Mouse (Mus musculus) intestine, embryonic 15.5 days (tissue): ENCODE measurements around the gene Synpr. TPM values are rescaled to one million over a fixed set of nuclear protein-coding genes. Genes with fewer than 3 reads are reported as not detected.
"Not testable (repeated sequence)": the region's sequence is repeated elsewhere in the genome, so short reads cannot be mapped to it uniquely, and the experiment has no call there.

Experiments
- ATAC-seq: fragments of 200-750 bp; cut with Nextera tagmentation; 2 replicates; pipeline ENCODE4 v1.8.0; 2017; ENCODE audit warnings: moderate TSS enrichment, moderate library complexity
- H3K27ac ChIP-seq: fragments of 300-500 bp; sonication (generic); 2 replicates; pipeline ENCODE4 v1.5.1; 2015; ENCODE audit warnings: mild to moderate bottlenecking, inconsistent platforms
- H3K27me3 ChIP-seq: fragments of 300-500 bp; sonication (generic); replicated peaks from 2 replicates; pipeline ENCODE4 v1.6.1; 2015; ENCODE audit warnings: inconsistent platforms
- H3K36me3 ChIP-seq: fragments of 300-500 bp; sonication (generic); 2 replicates; pipeline ENCODE4 v1.6.1; 2015; ENCODE audit warnings: inconsistent platforms
- H3K4me1 ChIP-seq: fragments of 300-500 bp; sonication (generic); replicated peaks from 2 replicates; pipeline ENCODE4 v1.6.1; 2015; ENCODE audit warnings: inconsistent platforms
- H3K4me2 ChIP-seq: fragments of 300-500 bp; sonication (generic); replicated peaks from 2 replicates; pipeline ENCODE4 v1.6.1; 2015; ENCODE audit warnings: mild to moderate bottlenecking, inconsistent platforms
- H3K4me3 ChIP-seq: fragments of 300-500 bp; sonication (generic); replicated peaks from 2 replicates; pipeline ENCODE4 v1.5.1; 2015; ENCODE audit warnings: inconsistent platforms
- H3K9ac ChIP-seq: fragments of 300-500 bp; sonication (generic); 2 replicates; pipeline ENCODE4 v1.6.1; 2015; ENCODE audit warnings: inconsistent platforms
- H3K9me3 ChIP-seq: fragments of 300-500 bp; sonication (generic); 2 replicates; pipeline ENCODE4 v1.6.1; 2016; ENCODE audit warnings: inconsistent platforms
- WGBS: fragments of 180-500 bp; shearing (Covaris S2); methylation state at CpG from one replicate; pipeline ENCODE4 v1.1.7; 2015; 5-methylcytosine and 5-hydroxymethylcytosine counted together
- polyA plus RNA-seq: library from polyadenylated mRNA; unstranded; fragments of >200 nt; fragmentation: Nextera tagmentation; extraction: Ambion mirVana; gene quantifications from 2 replicates; pipeline ENCODE4 v1.2.1, GENCODE M21; 2015

Synpr gene
- 2.8 and 3.2 TPM in 2 replicates for polyA plus RNA-seq

DNA sequence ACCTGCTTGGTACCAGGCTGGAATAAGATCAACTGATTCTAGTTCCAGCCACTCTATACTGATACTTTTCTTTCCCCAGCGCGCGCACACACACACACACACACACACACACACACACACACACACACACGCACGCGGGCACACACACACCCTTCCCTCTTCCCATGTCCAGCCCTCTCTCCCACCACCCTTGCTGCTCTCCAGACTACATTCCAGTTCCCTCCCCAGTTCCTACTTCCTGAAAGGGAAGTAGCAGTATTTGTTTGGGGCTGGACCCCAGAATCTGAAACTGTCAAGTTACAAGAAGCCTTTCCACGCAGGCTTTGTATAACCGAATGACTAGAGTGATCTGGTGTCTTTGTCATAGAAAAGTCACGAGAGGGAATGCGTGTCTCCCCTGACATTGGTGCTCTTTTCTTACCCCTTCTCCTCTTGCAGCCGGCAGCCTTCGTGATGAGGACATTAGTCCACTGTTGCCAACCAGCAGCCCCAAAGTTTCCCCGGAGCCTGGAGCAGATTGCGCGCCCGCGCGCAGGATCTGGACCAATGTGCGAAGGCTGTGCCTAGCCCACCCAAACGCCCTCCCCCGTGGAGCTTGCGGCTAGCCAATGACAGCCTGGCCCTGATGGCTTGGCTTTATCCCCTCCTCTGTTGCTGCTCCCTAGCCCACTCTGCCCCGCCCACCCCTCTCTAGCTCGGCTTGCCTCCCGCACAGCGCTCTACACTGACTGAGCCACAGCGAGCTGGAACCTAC lies at the start of gene Synpr:
TSS of gene Synpr (plus strand) at position 690 of the 754 bp plus-strand sequence.
- Histone ChIP-seq H3K4me3 (peak within 1 kb of the TSS; percentile 32), H3K27ac (no peak within 1 kb of the TSS), H3K9ac (no peak within 1 kb of the TSS), H3K4me1 (no peaks in the 10 kb centered on the region), H3K27me3 (no peaks in the 10 kb centered on the region), H3K9me3 (no peaks in the 10 kb centered on the region), H3K36me3 (no peaks in the 10 kb centered on the region), H3K4me2 (peak within 1 kb of the TSS; percentile 77)
- WGBS: 6% methylated on average over 27 of the region's 27 CpGs
- ATAC-seq: peak; percentile 99

DNA sequence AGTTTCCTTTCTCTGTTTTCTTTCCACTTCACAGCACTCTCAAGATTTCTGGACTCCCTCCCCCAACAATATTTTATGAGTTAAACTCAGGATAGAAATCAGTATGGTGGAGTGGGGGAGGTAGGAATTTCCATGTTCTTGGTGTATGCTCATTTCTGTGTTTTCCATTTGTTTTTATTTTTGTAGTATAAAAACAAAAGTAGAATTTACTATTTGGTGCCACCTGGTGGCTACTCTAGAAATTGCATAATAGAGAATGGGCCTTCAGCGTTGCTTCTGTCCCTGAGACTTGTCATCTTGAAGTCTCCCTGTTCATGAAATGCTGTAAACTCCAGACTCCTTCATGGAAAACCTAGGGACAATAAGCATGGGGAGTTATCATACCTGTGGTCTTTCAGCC lies 47.7 kb upstream of the Synpr start:
- no peaks in the 10 kb centered on the region for H3K9me3 ChIP-seq
- H3K27ac ChIP-seq: no peak overlapping the region
- ATAC-seq: no peak
- H3K36me3 ChIP-seq: no peaks in the 10 kb centered on the region
- no peak overlapping the region for H3K4me3 ChIP-seq
- no peak overlapping the region for H3K4me2 ChIP-seq
- WGBS: 18% methylated on average over 1 of the region's 1 CpGs
- H3K4me1 ChIP-seq: no peaks in the 10 kb centered on the region
- H3K9ac ChIP-seq: no peak overlapping the region
- H3K27me3 ChIP-seq: no peaks in the 10 kb centered on the region

DNA sequence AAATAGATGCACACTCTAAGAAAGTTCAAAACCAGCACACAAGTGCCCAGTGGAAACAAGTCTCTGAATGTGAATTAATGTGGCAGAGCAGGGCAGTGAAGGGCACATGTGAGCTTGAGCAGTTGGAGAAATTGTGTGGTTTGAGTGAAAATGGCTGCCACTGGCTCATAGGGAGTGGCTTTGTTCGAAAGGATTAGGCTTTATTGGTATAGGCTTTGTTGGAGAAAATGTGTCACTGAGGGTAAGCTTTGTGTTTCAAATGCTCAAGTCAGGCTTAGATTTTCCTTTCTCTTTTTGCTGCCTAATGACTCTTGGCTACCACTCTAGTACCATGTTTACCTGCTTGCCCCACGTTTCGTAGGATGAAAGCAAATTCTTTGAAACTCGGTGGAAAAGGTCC lies 37.1 kb upstream of the Synpr start:
- ATAC-seq: no peak
- no peak overlapping the region for H3K4me2 ChIP-seq
- H3K27ac ChIP-seq: no peak overlapping the region
- no peak overlapping the region for H3K4me3 ChIP-seq
- H3K27me3 ChIP-seq: no peaks in the 10 kb centered on the region
- no peaks in the 10 kb centered on the region for H3K4me1 ChIP-seq
- no peaks in the 10 kb centered on the region for H3K36me3 ChIP-seq
- no peak overlapping the region for H3K9ac ChIP-seq
- H3K9me3 ChIP-seq: no peaks in the 10 kb centered on the region
- WGBS: 71% methylated on average over 4 of the region's 4 CpGs

DNA sequence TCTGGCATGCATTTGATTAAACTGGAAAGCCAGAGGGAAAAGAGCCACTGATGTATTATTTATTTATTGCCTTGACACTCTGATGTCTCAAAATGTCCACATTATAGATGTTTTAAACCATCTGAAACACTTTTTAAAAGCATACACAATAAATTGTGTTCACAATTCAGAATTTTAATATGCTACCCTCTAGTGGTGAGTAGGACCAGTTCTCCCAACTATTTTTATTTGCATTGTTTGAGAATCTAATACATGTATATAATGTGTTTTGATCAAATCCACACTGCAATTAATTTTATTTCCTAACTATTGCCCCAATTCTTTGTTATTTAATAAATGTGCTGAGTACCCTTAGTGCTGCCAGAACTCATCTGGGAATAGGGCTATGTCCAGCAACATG lies 35.2 kb upstream of the Synpr start:
- Histone ChIP-seq H3K36me3 (no peaks in the 10 kb centered on the region), H3K27ac (no peak overlapping the region), H3K9ac (no peak overlapping the region), H3K4me2 (no peak overlapping the region), H3K4me1 (no peaks in the 10 kb centered on the region), H3K27me3 (no peaks in the 10 kb centered on the region), H3K9me3 (no peaks in the 10 kb centered on the region), H3K4me3 (no peak overlapping the region)
- no peak for ATAC-seq

DNA sequence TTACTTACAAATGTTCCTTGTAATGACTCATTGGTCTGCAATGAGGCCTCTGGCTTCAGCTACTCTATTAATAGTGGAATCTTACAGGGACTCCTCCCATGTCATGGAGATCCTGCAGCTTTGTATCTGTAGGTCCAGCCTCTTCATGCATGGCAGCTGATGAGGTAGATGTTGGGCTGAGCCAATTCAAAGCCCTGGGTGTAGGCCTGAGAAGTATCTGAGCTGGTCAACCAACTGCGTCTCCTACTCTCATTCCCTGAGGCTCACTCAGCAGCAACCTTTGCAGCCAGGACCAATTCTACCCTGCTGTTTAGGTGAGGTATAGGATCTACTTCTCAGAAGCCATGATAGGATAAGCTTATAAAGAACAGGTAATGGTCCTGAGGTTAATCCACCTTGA lies 32.0 kb upstream of the Synpr start:
- no peaks in the 10 kb centered on the region for H3K27me3 ChIP-seq
- H3K4me3 ChIP-seq: no peak overlapping the region
- no peak for ATAC-seq
- H3K36me3 ChIP-seq: no peaks in the 10 kb centered on the region
- 95% methylated on average over 1 of the region's 1 CpGs for WGBS
- H3K9me3 ChIP-seq: no peaks in the 10 kb centered on the region
- no peak overlapping the region for H3K9ac ChIP-seq
- no peak overlapping the region for H3K4me2 ChIP-seq
- H3K27ac ChIP-seq: no peak overlapping the region
- H3K4me1 ChIP-seq: no peaks in the 10 kb centered on the region

DNA sequence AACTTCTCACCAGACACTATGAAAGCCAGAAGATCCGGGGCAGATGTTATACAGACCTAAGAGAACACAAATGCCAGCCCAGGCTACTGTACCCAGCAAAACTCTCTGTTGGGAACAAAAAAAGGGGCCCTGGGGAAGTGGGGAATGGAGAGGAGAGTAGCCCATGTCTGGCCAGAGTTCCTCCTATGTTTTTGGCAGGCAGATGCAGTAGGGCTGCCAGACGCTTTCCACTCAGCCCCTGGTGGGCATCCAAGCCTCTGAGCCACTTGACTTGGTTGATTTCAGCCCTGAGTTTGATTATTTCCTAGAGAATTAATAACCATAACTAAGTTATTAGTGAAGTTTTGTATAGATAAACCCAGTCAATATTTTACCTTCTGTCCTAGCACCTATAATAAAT lies 29.8 kb upstream of the Synpr start:
- not testable (repeated sequence) for H3K9ac ChIP-seq, ATAC-seq, H3K36me3 ChIP-seq, H3K27ac ChIP-seq, H3K4me3 ChIP-seq, H3K9me3 ChIP-seq, H3K4me2 ChIP-seq, H3K4me1 ChIP-seq, H3K27me3 ChIP-seq
- WGBS: 68% methylated on average over 2 of the region's 2 CpGs

DNA sequence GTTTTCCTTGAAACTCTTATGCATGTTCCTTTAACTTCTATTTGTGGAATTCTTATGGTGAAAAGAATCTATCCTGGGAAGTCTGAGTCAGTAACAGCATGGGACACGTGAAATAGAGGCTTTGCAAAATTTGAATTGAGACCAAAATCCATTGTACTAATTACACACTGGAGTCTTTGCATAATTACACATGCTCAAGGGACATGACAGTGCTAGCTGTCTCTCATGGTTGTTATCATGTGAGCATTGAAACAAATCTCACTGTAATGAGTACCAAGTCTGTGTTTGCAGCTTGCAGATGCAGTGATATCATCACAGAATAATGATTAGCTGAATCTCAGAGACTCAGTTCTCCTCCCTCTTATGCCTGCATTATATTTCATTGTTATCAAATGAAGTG lies 22.2 kb upstream of the Synpr start:
- 42% methylated on average over 1 of the region's 1 CpGs for WGBS
- H3K4me2 ChIP-seq: no peak overlapping the region
- no peak overlapping the region for H3K27ac ChIP-seq
- H3K36me3 ChIP-seq: no peaks in the 10 kb centered on the region
- no peaks in the 10 kb centered on the region for H3K9me3 ChIP-seq
- no peaks in the 10 kb centered on the region for H3K4me1 ChIP-seq
- H3K27me3 ChIP-seq: no peaks in the 10 kb centered on the region
- H3K9ac ChIP-seq: no peak overlapping the region
- no peak for ATAC-seq
- no peak overlapping the region for H3K4me3 ChIP-seq

DNA sequence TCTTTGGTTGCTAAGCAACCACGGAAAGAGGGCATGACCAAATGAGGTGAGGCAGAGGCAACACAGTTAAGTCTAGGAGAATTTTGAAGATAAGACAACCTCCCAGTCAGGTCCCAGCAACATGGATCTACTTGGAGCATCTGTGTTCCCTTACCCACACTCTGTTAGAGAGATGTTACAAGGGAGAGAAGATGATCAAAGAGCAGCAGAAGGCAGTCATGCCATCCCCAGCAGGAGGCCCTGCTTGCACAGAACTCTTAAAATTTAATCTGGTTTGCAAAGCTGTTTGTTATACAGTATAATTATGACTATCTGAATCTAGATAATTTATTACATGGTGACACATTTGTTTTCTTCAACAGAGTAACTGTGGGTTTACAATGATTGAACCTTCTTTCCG lies 18.2 kb upstream of the Synpr start:
- no peaks in the 10 kb centered on the region for H3K36me3 ChIP-seq
- H3K27me3 ChIP-seq: no peaks in the 10 kb centered on the region
- H3K4me2 ChIP-seq: no peak overlapping the region
- no peak for ATAC-seq
- H3K27ac ChIP-seq: no peak overlapping the region
- 62% methylated on average over 2 of the region's 2 CpGs for WGBS
- H3K4me3 ChIP-seq: no peak overlapping the region
- H3K9ac ChIP-seq: no peak overlapping the region
- H3K9me3 ChIP-seq: no peaks in the 10 kb centered on the region
- H3K4me1 ChIP-seq: no peaks in the 10 kb centered on the region

DNA sequence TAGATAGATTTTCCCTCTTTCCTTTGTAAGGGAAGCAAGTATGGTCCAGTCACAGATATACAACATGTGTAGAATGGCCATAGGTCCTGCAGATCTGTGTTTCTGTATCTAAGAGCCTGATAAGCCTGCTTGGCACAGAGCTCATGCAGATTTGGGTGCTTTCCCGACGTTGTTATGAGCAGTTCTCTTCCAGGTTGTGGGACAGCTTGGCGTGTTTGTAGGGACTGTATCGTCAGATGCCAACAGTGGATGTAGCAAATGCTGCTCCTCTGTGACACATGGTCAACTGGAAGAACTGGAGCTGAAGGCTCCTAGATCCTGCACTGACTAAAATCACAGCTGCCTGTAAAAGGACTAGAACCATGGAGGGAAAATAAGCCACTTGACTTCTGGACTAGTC lies 17.4 kb upstream of the Synpr start:
- Histone ChIP-seq H3K27ac (no peak overlapping the region), H3K36me3 (no peaks in the 10 kb centered on the region), H3K4me1 (no peaks in the 10 kb centered on the region), H3K9me3 (no peaks in the 10 kb centered on the region), H3K9ac (no peak overlapping the region), H3K27me3 (no peaks in the 10 kb centered on the region), H3K4me3 (no peak overlapping the region), H3K4me2 (no peak overlapping the region)
- 86% methylated on average over 4 of the region's 4 CpGs for WGBS
- no peak for ATAC-seq

DNA sequence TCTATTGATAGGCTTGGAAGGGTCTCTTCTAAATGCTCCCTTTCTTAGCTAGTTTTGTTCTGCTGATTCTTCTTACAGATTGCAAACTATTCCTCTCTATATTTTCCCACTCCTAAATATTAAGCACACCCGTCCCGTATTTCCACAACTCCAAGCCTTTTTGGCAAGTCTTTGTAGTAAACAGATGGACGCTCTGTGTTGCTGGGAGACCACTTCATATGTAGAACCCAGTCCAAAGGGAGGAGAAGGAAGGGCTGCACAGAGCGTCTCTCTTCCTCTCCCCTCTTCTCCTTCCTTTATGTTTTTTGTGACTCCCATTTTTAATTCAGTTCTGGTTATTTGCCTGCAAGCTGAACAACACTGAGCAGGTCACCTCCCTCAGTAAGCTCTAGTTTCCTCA lies 1.4 kb upstream of the Synpr start:
- no peak overlapping the region for H3K9ac ChIP-seq
- H3K27me3 ChIP-seq: no peaks in the 10 kb centered on the region
- H3K27ac ChIP-seq: no peak overlapping the region
- WGBS: 61% methylated on average over 4 of the region's 4 CpGs
- H3K4me3 ChIP-seq: no peak overlapping the region
- no peaks in the 10 kb centered on the region for H3K9me3 ChIP-seq
- no peaks in the 10 kb centered on the region for H3K36me3 ChIP-seq
- no peaks in the 10 kb centered on the region for H3K4me1 ChIP-seq
- ATAC-seq: no peak
- no peak overlapping the region for H3K4me2 ChIP-seq

DNA sequence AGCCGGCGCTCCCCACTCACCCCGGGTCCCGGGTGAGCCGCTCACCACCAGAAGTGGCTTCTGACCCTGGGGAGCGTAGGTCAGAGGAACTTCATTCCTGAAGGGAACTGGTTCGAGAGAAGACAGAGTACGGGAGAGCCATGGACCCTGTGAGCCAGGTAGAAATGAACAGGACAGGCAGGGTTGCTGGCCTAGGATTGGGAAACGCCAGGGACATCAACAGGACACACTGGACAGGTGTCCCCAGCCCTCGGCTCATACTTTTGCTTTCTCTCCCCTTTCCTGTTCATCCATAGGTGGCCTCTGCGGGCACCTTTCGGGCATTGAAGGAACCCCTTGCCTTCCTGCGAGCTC lies 242 bp downstream of the Synpr start:
- Histone ChIP-seq H3K27me3 (no peaks in the 10 kb centered on the region), H3K4me2 (peak overlapping the region; percentile 77), H3K4me1 (no peaks in the 10 kb centered on the region), H3K4me3 (peak overlapping the region; percentile 32), H3K9me3 (no peaks in the 10 kb centered on the region), H3K36me3 (no peaks in the 10 kb centered on the region), H3K27ac (no peak overlapping the region), H3K9ac (no peak overlapping the region)
- 16% methylated on average over 13 of the region's 13 CpGs for WGBS
- peak; percentile 54; the same call in 1 of the 2 replicates for ATAC-seq

DNA sequence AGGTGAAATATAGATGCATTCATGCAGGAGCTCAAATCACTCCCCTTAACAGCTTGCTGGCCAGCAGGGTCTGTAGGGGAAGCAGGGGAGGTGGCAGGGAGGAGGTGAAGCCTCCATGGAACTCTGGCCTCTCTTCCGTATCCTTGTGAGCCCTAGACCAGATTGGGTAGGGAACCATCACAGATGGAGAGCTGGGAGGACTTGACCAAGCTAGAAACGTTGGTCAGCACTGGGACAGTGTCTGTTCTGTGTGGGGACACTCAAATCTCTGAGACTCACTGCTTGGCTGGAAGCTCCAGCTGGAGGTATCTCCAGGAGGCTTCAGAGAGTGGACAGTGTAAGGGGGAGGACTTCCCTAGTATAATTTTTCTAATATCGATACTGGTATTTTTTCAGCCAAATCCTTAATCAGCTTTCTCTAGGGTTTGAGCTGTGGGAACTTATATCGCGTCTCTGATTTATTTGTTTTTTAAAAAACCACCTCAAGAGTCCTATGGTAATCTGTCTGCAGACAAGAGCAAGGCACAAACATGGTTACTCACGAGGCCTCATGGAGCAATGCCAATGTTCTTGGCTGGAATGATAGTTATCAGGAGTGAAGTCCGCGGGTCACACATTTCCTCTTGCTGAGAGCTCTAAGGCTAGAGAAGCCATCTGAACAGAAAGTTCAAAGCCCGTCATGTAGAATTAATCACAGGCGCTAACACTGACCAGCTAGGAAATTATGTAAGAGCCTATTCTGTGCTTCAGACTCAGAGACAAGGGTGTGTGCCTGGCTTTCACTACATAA lies 956 bp downstream of the Synpr start:
- no peak for ATAC-seq
- H3K27ac ChIP-seq: no peak overlapping the region
- H3K4me1 ChIP-seq: no peaks in the 10 kb centered on the region
- H3K36me3 ChIP-seq: no peaks in the 10 kb centered on the region
- H3K9ac ChIP-seq: no peak overlapping the region
- H3K27me3 ChIP-seq: no peaks in the 10 kb centered on the region
- H3K4me3 ChIP-seq: no peak overlapping the region
- H3K4me2 ChIP-seq: peak overlapping the region; percentile 77
- 72% methylated on average over 10 of the region's 10 CpGs for WGBS
- H3K9me3 ChIP-seq: no peaks in the 10 kb centered on the region

DNA sequence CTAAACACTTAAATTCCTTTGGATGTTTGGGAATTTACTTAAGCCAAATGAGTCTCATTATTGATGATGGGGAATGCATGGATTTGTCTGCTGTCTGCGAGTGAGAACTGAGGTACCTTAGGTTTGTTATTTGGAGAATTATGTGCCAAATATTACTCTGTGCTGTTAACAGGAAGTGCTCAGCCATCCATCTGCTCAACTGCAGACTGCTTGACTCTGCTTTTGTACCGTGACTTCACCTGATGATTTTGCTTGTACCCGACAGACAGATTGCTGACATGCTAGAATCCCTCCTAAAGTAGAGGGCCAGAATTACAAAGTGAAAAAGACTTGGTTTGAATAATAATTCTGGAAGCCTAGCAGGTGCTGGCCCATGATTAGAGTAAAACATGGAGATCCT lies 9.6 kb downstream of the Synpr start:
- ATAC-seq: no peak
- Histone ChIP-seq H3K27me3 (no peaks in the 10 kb centered on the region), H3K27ac (no peak overlapping the region), H3K9ac (no peak overlapping the region), H3K4me2 (no peak overlapping the region), H3K4me3 (no peak overlapping the region), H3K36me3 (no peaks in the 10 kb centered on the region), H3K9me3 (no peaks in the 10 kb centered on the region), H3K4me1 (no peaks in the 10 kb centered on the region)
- 75% methylated on average over 3 of the region's 3 CpGs for WGBS
